Mouse (Mus musculus) liver, adult 2 months (tissue): ENCODE measurements around the gene Olfr3. TPM values are rescaled to one million over a fixed set of nuclear protein-coding genes. Genes with fewer than 3 reads are reported as not detected.

Source experiments
- DNase-seq: peaks from one replicate; pipeline ENCODE4 v3.0.0-alpha.2; 2011; ENCODE audit warnings: low read depth, low spot score; ENCODE audit errors: extremely low read depth
- H3K27ac ChIP-seq: fragments of 200-500 bp; replicated peaks from 2 replicates; pipeline ENCODE4 v1.5.1; 2012; ENCODE audit warnings: low read depth, mild to moderate bottlenecking, control low read depth, inconsistent platforms, low read length; ENCODE audit not compliant: insufficient read depth
- H3K27me3 ChIP-seq: fragments of 200-500 bp; 2 replicates; pipeline ENCODE4 v1.6.1; 2012; ENCODE audit warnings: mild to moderate bottlenecking, moderate library complexity, low read length, inconsistent platforms; ENCODE audit not compliant: control insufficient read depth, insufficient read depth
- H3K36me3 ChIP-seq: fragments of 200-500 bp; 2 replicates; pipeline ENCODE4 v1.6.1; 2012; ENCODE audit warnings: low read length, inconsistent platforms; ENCODE audit not compliant: control insufficient read depth, insufficient read depth
- H3K4me1 ChIP-seq: fragments of 200-500 bp; 2 replicates; pipeline ENCODE4 v1.6.1; 2011; ENCODE audit warnings: low read length; ENCODE audit not compliant: control insufficient read depth, insufficient read depth
- H3K4me3 ChIP-seq: fragments of 200-500 bp; 2 replicates; pipeline ENCODE4 v1.5.1; 2011; ENCODE audit warnings: low read depth, mild to moderate bottlenecking, control low read depth, low read length, moderate library complexity; ENCODE audit not compliant: insufficient read depth
- H3K79me2 ChIP-seq: fragments of 200-500 bp; 2 replicates; pipeline ENCODE4 v1.6.1; 2012; ENCODE audit warnings: inconsistent platforms, mild to moderate bottlenecking, low read length, moderate library complexity; ENCODE audit not compliant: control insufficient read depth, insufficient read depth
- H3K9ac ChIP-seq: fragments of 200-500 bp; 2 replicates; pipeline ENCODE4 v1.6.1; 2012; ENCODE audit warnings: low read depth, mild to moderate bottlenecking, control low read depth, inconsistent platforms, low read length
- CTCF ChIP-seq: fragments of 200-500 bp; IDR thresholded peaks from 2 replicates; pipeline ENCODE4 v1.5.1; 2011; ENCODE audit warnings: low read depth, low read length, control low read depth
- POLR2A ChIP-seq: fragments of 200-500 bp; IDR thresholded peaks from 2 replicates; pipeline ENCODE4 v1.6.1; 2011; ENCODE audit warnings: low read length, control low read depth; ENCODE audit not compliant: insufficient read depth; ENCODE audit errors: extremely low read depth
- WGBS: fragments of 180-500 bp; shearing (Covaris S2); methylation state at CpG from one replicate; pipeline ENCODE4 v1.1.7; 2018; 5-methylcytosine and 5-hydroxymethylcytosine counted together
- polyA plus RNA-seq: library from polyadenylated mRNA; depleted of rRNA; stranded (reverse); fragments of >200 nt; gene quantifications from 2 replicates; pipeline ENCODE4 v1.2.3, GENCODE M21; 2012; rRNA removed
- total RNA-seq: library from RNA; depleted of rRNA; stranded (reverse); fragments of >200 nt; gene quantifications from 2 replicates; pipeline ENCODE4 v1.2.3, GENCODE M21; 2014; rRNA removed

The Olfr3 gene
- total RNA-seq (not detected in 2 replicates), polyA plus RNA-seq (not detected in 2 replicates)

- WGBS = 80% methylated on average over 1 of the region's 1 CpGs
- no peaks in the 10 kb centered on the region for H3K4me1 ChIP-seq
- H3K4me3 ChIP-seq = no peak within 1 kb of the TSS
- no peak for DNase-seq
- no peak within 1 kb of the TSS for H3K27ac ChIP-seq
- no peaks in the 10 kb centered on the region for H3K36me3 ChIP-seq
- H3K27me3 ChIP-seq = no peaks in the 10 kb centered on the region
- TF ChIP-seq CTCF (no peak), POLR2A (no peak)
- H3K9ac ChIP-seq = no peak within 1 kb of the TSS
- H3K79me2 ChIP-seq = no peaks in the 10 kb centered on the region
Measured at GRCm38 (mm10) chr2:36816932-36817331, at the start of gene Olfr3. Olfr3 (minus strand) TSS chr2:36817032.

- TF ChIP-seq POLR2A = no peak
- no peak for TF ChIP-seq CTCF
- Histone ChIP-seq H3K36me3 (no peaks in the 10 kb centered on the region), H3K4me3 (no peak within 1 kb of the TSS), H3K27me3 (no peaks in the 10 kb centered on the region), H3K79me2 (no peaks in the 10 kb centered on the region), H3K27ac (no peak within 1 kb of the TSS), H3K9ac (no peak within 1 kb of the TSS), H3K4me1 (no peaks in the 10 kb centered on the region)
- DNase-seq = no peak
- WGBS = 76% methylated on average over 1 of the region's 1 CpGs
Measured at GRCm38 (mm10) chr2:36862560-36862959, 45.7 kb upstream of the Olfr3 start, which contains the start of gene Olfr351. Olfr351 (minus strand) TSS chr2:36862660.

GRCm38 (mm10) chr2:36846010-36846409 lies 29.2 kb upstream of the Olfr3 start, which contains the start of gene Olfr350:
Olfr350 (plus strand) TSS chr2:36846310.
- H3K27me3 ChIP-seq = no peaks in the 10 kb centered on the region
- no peak for DNase-seq

GRCm38 (mm10) chr2:36790238-36790637 lies 26.6 kb downstream of the Olfr3 start, which contains the start of gene Olfr50:
Olfr50 (plus strand) TSS chr2:36790538.
- TF ChIP-seq CTCF (no peak), POLR2A (no peak)
- no peaks in the 10 kb centered on the region for H3K4me1 ChIP-seq
- H3K27me3 ChIP-seq = no peaks in the 10 kb centered on the region
- no peak within 1 kb of the TSS for H3K27ac ChIP-seq
- no peak within 1 kb of the TSS for H3K4me3 ChIP-seq
- WGBS = 72% methylated on average over 2 of the region's 2 CpGs
- DNase-seq = no peak
- H3K79me2 ChIP-seq = no peaks in the 10 kb centered on the region
- no peaks in the 10 kb centered on the region for H3K36me3 ChIP-seq
- no peak within 1 kb of the TSS for H3K9ac ChIP-seq

More at GRCm38 (mm10) chr2:36846010-36846409, 29.2 kb upstream of the Olfr3 start, which contains the start of gene Olfr350:
- TF ChIP-seq CTCF (no peak), POLR2A (no peak)
- Histone ChIP-seq H3K27ac (no peak within 1 kb of the TSS), H3K4me3 (no peak within 1 kb of the TSS), H3K9ac (no peak within 1 kb of the TSS), H3K79me2 (no peaks in the 10 kb centered on the region), H3K4me1 (no peaks in the 10 kb centered on the region), H3K36me3 (no peaks in the 10 kb centered on the region)
- 76% methylated on average over 1 of the region's 1 CpGs for WGBS

- Histone ChIP-seq H3K4me1 (no peaks in the 10 kb centered on the region), H3K27me3 (no peaks in the 10 kb centered on the region), H3K4me3 (no peak within 1 kb of the TSS), H3K36me3 (no peaks in the 10 kb centered on the region), H3K9ac (no peak within 1 kb of the TSS), H3K79me2 (no peaks in the 10 kb centered on the region), H3K27ac (no peak within 1 kb of the TSS)
- no peak for TF ChIP-seq POLR2A
- TF ChIP-seq CTCF = no peak
- WGBS = 63% methylated on average over 2 of the region's 2 CpGs
- DNase-seq = no peak
Measured at GRCm38 (mm10) chr2:36783976-36784375, 32.9 kb downstream of the Olfr3 start, which contains the start of gene Olfr348. Olfr348 (plus strand) TSS chr2:36784276.

Other genes with a start within 250 kb of the Olfr3 start
- gene Olfr345, start 177.0 kb downstream of the Olfr3 start, total RNA-seq = not detected in 2 replicates
- not detected in 2 replicates for gene Olfr345, start 177.0 kb downstream of the Olfr3 start, polyA plus RNA-seq
- not detected in 2 replicates for gene Olfr346, start 131.2 kb downstream of the Olfr3 start, total RNA-seq
- gene Olfr346, start 131.2 kb downstream of the Olfr3 start, polyA plus RNA-seq = not detected in 2 replicates
- gene Olfr347, start 85.1 kb downstream of the Olfr3 start, total RNA-seq = not detected in 2 replicates
- gene Olfr347, start 85.1 kb downstream of the Olfr3 start, polyA plus RNA-seq = not detected in 2 replicates
- gene Olfr348, start 32.8 kb downstream of the Olfr3 start, total RNA-seq = not detected in 2 replicates
- gene Olfr348, start 32.8 kb downstream of the Olfr3 start, polyA plus RNA-seq = not detected in 2 replicates
- gene Olfr50, start 26.5 kb downstream of the Olfr3 start, total RNA-seq = not detected in 2 replicates
- gene Olfr50, start 26.5 kb downstream of the Olfr3 start, polyA plus RNA-seq = not detected in 2 replicates
- gene Olfr350, start 29.3 kb upstream of the Olfr3 start, total RNA-seq = not detected in 2 replicates
- gene Olfr350, start 29.3 kb upstream of the Olfr3 start, polyA plus RNA-seq = not detected in 2 replicates
- not detected in 2 replicates for gene Olfr351, start 45.6 kb upstream of the Olfr3 start, total RNA-seq
- gene Olfr351, start 45.6 kb upstream of the Olfr3 start, polyA plus RNA-seq = not detected in 2 replicates
- gene Olfr352, start 51.4 kb upstream of the Olfr3 start, total RNA-seq = not detected in 2 replicates
- not detected in 2 replicates for gene Olfr352, start 51.4 kb upstream of the Olfr3 start, polyA plus RNA-seq
- not detected in 2 replicates for gene Olfr353, start 75.9 kb upstream of the Olfr3 start, total RNA-seq
- not detected in 2 replicates for gene Olfr353, start 75.9 kb upstream of the Olfr3 start, polyA plus RNA-seq
- gene Olfr354, start 88.6 kb upstream of the Olfr3 start, total RNA-seq = not detected in 2 replicates
- not detected in 2 replicates for gene Olfr354, start 88.6 kb upstream of the Olfr3 start, polyA plus RNA-seq
- not detected in 2 replicates for gene Olfr355, start 111.9 kb upstream of the Olfr3 start, total RNA-seq
- not detected in 2 replicates for gene Olfr355, start 111.9 kb upstream of the Olfr3 start, polyA plus RNA-seq
- not detected in 2 replicates for gene Olfr356, start 120.1 kb upstream of the Olfr3 start, total RNA-seq
- gene Olfr356, start 120.1 kb upstream of the Olfr3 start, polyA plus RNA-seq = not detected in 2 replicates
- gene Olfr357, start 176.8 kb upstream of the Olfr3 start, total RNA-seq = not detected in 2 replicates
- not detected in 2 replicates for gene Olfr357, start 176.8 kb upstream of the Olfr3 start, polyA plus RNA-seq
- not detected in 2 replicates for gene Olfr358, start 192.3 kb upstream of the Olfr3 start, total RNA-seq
- not detected in 2 replicates for gene Olfr358, start 192.3 kb upstream of the Olfr3 start, polyA plus RNA-seq
- gene Olfr360, start 248.7 kb upstream of the Olfr3 start, total RNA-seq = not detected in 2 replicates
- gene Olfr360, start 248.7 kb upstream of the Olfr3 start, polyA plus RNA-seq = not detected in 2 replicates